Mouse (Mus musculus): ENCODE data around the gene Twist1. TPM values are rescaled to one million over a fixed set of nuclear protein-coding genes. Genes with fewer than 3 reads are reported as not detected.

The Twist1 gene
- total and polyA plus RNA-seq, 2 experiments from 2014 or later, result 0.34 to 1.4 TPM

DNA sequence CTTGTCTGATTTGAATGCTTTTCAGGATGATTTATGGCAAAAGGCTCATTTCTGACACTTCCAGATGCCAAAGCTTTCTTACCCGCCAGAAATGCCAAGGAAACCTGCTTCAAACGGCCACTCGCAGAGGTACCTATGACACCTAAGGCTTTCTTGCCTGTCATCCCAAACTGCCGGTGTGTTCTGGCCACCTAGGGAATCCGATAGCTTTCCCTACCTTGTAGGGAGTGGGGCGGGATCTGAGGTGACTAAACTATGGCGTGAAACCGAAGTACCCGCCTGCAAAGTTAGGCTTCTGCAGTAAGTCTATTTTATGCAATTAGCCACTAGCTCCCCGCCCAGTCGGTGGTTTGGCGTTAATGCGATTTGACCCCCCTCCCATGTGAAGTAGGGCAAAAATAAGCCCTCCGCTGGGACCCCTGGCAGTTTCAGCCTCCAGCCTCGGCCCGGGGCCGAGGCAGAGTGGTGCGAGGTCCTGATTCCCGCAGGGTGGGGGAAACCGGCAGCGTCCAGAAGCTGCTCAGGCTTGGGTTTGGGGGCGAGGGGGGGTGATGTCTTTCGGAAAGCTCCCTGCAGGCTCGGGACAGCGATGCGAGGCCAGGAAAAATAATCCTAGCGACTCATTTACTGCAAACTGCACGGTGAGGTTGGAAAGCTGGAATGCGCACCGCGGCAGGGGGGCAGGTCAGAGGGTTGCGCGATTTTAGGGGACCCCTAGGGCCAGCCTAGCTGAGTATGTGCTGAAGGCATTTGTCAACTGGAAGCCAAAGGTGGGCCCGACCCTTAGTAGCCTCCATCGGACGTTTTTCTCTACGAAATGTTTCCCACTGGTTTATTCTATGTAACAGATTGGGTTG is 10.8 kb downstream of the Twist1 start:
- H3K27me3 ChIP-seq (ENCODE audit: control insufficient read depth, insufficient read depth, low read length), result peaks cover 90% of the 10 kb centered on the region
- H3K4me3 ChIP-seq (ENCODE audit: low read depth, low read length), result peak overlapping the region; percentile 32
- ATAC-seq (ENCODE audit: insufficient read depth, low read depth), result no peak
- no peak for DNase-seq (ENCODE audit: low spot score)
- no peaks in the 10 kb centered on the region for H3K9me3 ChIP-seq (replicated peaks; ENCODE audit: control insufficient read depth, low read length)
- 0 out of 2 replicates have a peak, but pooled peaks cover 3% of the 10 kb centered on the region for H3K4me1 ChIP-seq (ENCODE audit: control insufficient read depth, insufficient read depth)
- H3K36me3 ChIP-seq (replicated peaks; ENCODE audit: control insufficient read depth, insufficient read depth, low read length), result no peaks in the 10 kb centered on the region
- no peak overlapping the region for H3K27ac ChIP-seq (ENCODE audit: low read depth)
- H3K4me2 ChIP-seq (ENCODE audit: low read depth, low read length), result peak overlapping the region; percentile 53
- 3% methylated on average over 37 of the region's 37 CpGs for WGBS
- TF ChIP-seq CTCF (IDR thresholded peaks at IDR 0.05; ENCODE audit: low read depth) (no peak), EP300 (IDR thresholded peaks at IDR 0.05; ENCODE audit: low read depth) (no peak)
- H3K9ac ChIP-seq (replicated peaks; ENCODE audit: low read depth, low read length), result no peak overlapping the region

DNA sequence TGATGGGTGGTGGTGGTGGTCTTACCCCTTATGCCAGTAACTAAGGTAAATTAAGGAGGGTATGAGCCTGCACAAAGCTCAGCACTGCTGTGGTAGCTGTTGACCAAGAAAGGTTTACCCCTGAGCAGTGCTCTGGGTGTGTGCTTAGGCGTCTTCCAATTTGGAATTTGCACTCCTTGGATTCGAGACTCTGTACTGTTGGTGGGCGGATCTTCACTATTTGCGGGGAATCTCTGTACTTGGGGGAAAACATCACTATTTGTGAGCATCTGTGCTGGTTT is 11.4 kb downstream of the Twist1 start:
- 0 out of 2 replicates have a peak, but pooled peaks cover 3% of the 10 kb centered on the region for H3K4me1 ChIP-seq (ENCODE audit: control insufficient read depth, insufficient read depth)
- no peak overlapping the region for H3K4me3 ChIP-seq (ENCODE audit: low read depth, low read length)
- H3K9ac ChIP-seq (replicated peaks; ENCODE audit: low read depth, low read length), result no peak overlapping the region
- peaks cover 89% of the 10 kb centered on the region for H3K27me3 ChIP-seq (ENCODE audit: control insufficient read depth, insufficient read depth, low read length)
- no peak overlapping the region for H3K27ac ChIP-seq (ENCODE audit: low read depth)
- H3K36me3 ChIP-seq (replicated peaks; ENCODE audit: control insufficient read depth, insufficient read depth, low read length), result no peaks in the 10 kb centered on the region
- 30% methylated on average over 4 of the region's 4 CpGs for WGBS
- no peaks in the 10 kb centered on the region for H3K9me3 ChIP-seq (replicated peaks; ENCODE audit: control insufficient read depth, low read length)
- DNase-seq (ENCODE audit: low spot score) (no peak), ATAC-seq (ENCODE audit: insufficient read depth, low read depth) (no peak)
- TF ChIP-seq EP300 (IDR thresholded peaks at IDR 0.05; ENCODE audit: low read depth) (no peak), CTCF (IDR thresholded peaks at IDR 0.05; ENCODE audit: low read depth) (no peak)
- no peak overlapping the region for H3K4me2 ChIP-seq (ENCODE audit: low read depth, low read length)

DNA sequence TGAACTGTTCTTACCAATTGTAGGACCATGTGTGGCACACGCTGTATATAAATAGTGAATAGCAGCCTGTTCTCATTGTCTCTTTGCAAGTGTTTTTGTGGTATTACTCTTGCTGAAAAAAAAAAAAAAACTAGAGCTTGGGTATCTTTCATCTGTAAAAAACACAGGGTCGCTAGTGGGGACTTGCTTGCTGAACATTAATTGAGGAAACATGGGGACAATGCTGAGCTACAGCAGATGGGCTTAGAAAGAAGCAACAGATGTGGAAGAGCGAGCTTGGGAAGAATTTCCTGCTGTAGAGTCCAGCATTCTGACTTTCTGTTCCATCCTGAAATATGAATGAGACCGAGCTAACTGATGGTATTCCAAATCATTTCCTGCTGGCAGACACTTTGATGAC is 22.7 kb downstream of the Twist1 start:
- Histone ChIP-seq H3K36me3 (replicated peaks; ENCODE audit: control insufficient read depth, insufficient read depth, low read length) (no peaks in the 10 kb centered on the region), H3K9ac (replicated peaks; ENCODE audit: low read depth, low read length) (no peak overlapping the region), H3K4me3 (ENCODE audit: low read depth, low read length) (no peak overlapping the region), H3K27ac (ENCODE audit: low read depth) (no peak overlapping the region), H3K4me1 (ENCODE audit: control insufficient read depth, insufficient read depth) (no peaks in the 10 kb centered on the region), H3K9me3 (replicated peaks; ENCODE audit: control insufficient read depth, low read length) (no peaks in the 10 kb centered on the region), H3K4me2 (ENCODE audit: low read depth, low read length) (no peak overlapping the region), H3K27me3 (ENCODE audit: control insufficient read depth, insufficient read depth, low read length) (no peaks in the 10 kb centered on the region; the same call in 1 of the 2 replicates)
- DNase-seq (ENCODE audit: low spot score), result no peak
- ATAC-seq (ENCODE audit: insufficient read depth, low read depth), result no peak
- TF ChIP-seq EP300 (IDR thresholded peaks at IDR 0.05; ENCODE audit: low read depth), result no peak
- TF ChIP-seq CTCF (IDR thresholded peaks at IDR 0.05; ENCODE audit: low read depth), result no peak
- 75% methylated on average over 4 of the region's 4 CpGs for WGBS

DNA sequence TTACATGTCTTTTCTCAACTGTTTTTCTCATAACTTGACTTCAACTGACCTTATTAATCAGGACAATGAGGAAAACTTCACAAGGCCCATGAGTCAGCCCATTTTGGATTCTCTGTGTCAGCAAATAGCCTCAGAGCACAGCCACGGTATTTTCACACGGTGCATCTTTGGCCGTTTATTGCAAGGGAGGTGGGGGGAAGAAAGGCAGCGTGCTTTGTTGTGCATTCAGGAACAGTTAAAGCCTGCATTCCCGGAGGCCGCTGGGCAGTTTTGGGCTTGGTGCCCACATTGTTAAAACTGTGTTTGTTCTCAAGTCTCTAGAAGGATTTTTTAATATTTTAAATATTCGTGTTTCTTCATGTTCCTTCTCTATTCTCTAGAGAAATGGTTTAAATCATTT is 24.0 kb downstream of the Twist1 start:
- ATAC-seq (ENCODE audit: insufficient read depth, low read depth) (no peak), DNase-seq (ENCODE audit: low spot score) (no peak)
- Histone ChIP-seq H3K36me3 (replicated peaks; ENCODE audit: control insufficient read depth, insufficient read depth, low read length) (no peaks in the 10 kb centered on the region), H3K4me3 (ENCODE audit: low read depth, low read length) (no peak overlapping the region), H3K9me3 (replicated peaks; ENCODE audit: control insufficient read depth, low read length) (no peaks in the 10 kb centered on the region), H3K4me1 (ENCODE audit: control insufficient read depth, insufficient read depth) (no peaks in the 10 kb centered on the region), H3K9ac (replicated peaks; ENCODE audit: low read depth, low read length) (no peak overlapping the region), H3K4me2 (ENCODE audit: low read depth, low read length) (no peak overlapping the region), H3K27me3 (ENCODE audit: control insufficient read depth, insufficient read depth, low read length) (no peaks in the 10 kb centered on the region), H3K27ac (ENCODE audit: low read depth) (no peak overlapping the region)
- TF ChIP-seq CTCF (IDR thresholded peaks at IDR 0.05; ENCODE audit: low read depth) (no peak), EP300 (IDR thresholded peaks at IDR 0.05; ENCODE audit: low read depth) (no peak)
- 51% methylated on average over 7 of the region's 7 CpGs for WGBS

DNA sequence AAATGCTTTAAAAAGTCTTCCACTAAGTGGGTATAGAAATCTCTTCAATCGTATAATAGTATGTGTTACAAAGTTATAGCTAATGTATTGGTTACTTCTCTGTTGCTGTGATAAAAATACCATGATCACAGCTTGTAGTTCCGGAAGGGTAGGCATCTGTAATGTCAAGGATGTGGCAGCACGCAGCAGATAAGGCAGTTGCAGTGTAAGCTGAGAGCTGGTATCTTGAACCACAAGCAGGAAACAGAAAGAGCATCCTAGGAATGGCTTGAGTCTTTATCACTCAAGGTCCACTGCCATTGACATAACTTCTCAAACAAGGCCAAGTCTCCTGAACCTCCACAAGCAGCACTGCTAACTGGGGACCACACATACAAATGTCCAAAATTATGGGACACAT is 35.7 kb downstream of the Twist1 start:
- Histone ChIP-seq H3K27me3 (ENCODE audit: control insufficient read depth, insufficient read depth, low read length) (no peaks in the 10 kb centered on the region), H3K9ac (replicated peaks; ENCODE audit: low read depth, low read length) (no peak overlapping the region), H3K27ac (ENCODE audit: low read depth) (no peak overlapping the region), H3K4me1 (ENCODE audit: control insufficient read depth, insufficient read depth) (no peaks in the 10 kb centered on the region), H3K36me3 (replicated peaks; ENCODE audit: control insufficient read depth, insufficient read depth, low read length) (no peaks in the 10 kb centered on the region), H3K9me3 (replicated peaks; ENCODE audit: control insufficient read depth, low read length) (no peaks in the 10 kb centered on the region), H3K4me2 (ENCODE audit: low read depth, low read length) (no peak overlapping the region), H3K4me3 (ENCODE audit: low read depth, low read length) (no peak overlapping the region)
- no peak for DNase-seq (ENCODE audit: low spot score)
- 35% methylated on average over 3 of the region's 3 CpGs for WGBS
- ATAC-seq (ENCODE audit: insufficient read depth, low read depth), result no peak
- no peak for TF ChIP-seq CTCF (IDR thresholded peaks at IDR 0.05; ENCODE audit: low read depth)
- no peak for TF ChIP-seq EP300 (IDR thresholded peaks at IDR 0.05; ENCODE audit: low read depth)

Other genes starting within 250 kb of the Twist1 start
- not detected in 2 replicates for gene Ferd3l, start 29.2 kb upstream of the Twist1 start, total RNA-seq (2014; rRNA removed; ENCODE audit: low replicate concordance)
- gene Ferd3l, start 29.2 kb upstream of the Twist1 start, polyA plus RNA-seq (2015; fragmentation: Nextera tagmentation; extraction: Ambion mirVana), result not detected in 2 replicates